Mouse (Mus musculus): ENCODE measurements at regions not wholly inside any gene's neighbourhood (a gene's known extent, or its start where the extent isn't known, plus 50 kb on each side); places are given as distances from the start of the nearest gene placed in this dataset.
A peak's percentile ranks its signal among the peaks of the same experiment; 100 is the strongest.
"Not testable (repeated sequence)": the region's sequence is repeated elsewhere in the genome, so short reads cannot be mapped to it uniquely, and the experiment has no call there.

DNA sequence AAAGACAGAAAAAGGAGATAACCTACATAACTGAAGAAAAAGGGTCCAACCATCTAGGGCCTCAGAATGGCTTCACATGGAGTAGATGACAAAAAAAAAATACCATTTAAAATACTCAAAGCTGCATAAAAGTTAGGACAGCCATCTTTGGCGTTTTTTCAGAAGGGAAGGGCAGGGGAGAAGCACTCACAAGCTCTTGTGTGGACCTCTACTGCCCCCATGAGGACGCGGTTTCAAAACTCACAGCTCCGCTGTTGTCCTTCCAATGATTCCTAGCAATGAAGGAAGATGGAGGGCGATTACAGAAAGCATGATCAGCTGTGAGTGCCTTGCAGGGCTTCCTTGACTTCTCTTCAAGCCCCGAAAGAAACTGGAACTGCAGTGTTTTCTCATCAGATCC lies 140.8 kb upstream of the Olfr1324 start:
- Histone ChIP-seq H3K27ac (no peak overlapping the region), H3K4me3 (no peak overlapping the region), H3K9me3 (replicated peaks) (no peaks in the 10 kb centered on the region), H3K27me3 (replicated peaks) (no peaks in the 10 kb centered on the region), H3K36me3 (peaks cover 11% of the 10 kb centered on the region), H3K4me2 (no peak overlapping the region), H3K4me1 (no peaks in the 10 kb centered on the region), H3K9ac (no peak overlapping the region)
- WGBS (ENCODE audit: insufficient replicate concordance), result 50% methylated on average over 6 of the region's 6 CpGs
- no peak for ATAC-seq

DNA sequence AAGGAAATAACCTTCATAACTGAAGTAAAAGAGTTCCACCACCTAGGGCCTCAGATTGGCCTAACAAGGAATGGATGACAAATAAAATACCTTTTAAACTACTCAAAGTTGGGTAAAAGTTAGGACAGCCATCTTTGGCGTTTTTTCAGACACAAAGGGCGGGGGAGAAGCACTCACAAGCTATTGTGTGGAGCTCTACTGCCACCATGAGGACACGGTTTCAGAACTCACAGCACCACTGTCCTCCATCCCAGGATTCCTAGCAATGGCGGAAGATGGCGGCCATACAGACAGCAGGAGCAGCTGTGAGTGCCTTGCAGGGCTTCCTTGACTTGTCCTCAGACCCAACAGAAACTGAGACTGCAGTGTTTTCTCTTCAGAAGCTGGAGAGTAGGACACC lies 138.0 kb upstream of the Olfr1324 start:
- peaks cover 11% of the 10 kb centered on the region for H3K36me3 ChIP-seq
- peak overlapping the region; percentile 18; the same call in 1 of the 2 replicates for H3K4me2 ChIP-seq
- H3K9ac ChIP-seq, result no peak overlapping the region
- H3K4me1 ChIP-seq, result no peaks in the 10 kb centered on the region
- WGBS (ENCODE audit: insufficient replicate concordance), result 44% methylated on average over 5 of the region's 5 CpGs
- no peak overlapping the region for H3K4me3 ChIP-seq
- ATAC-seq, result no peak
- H3K27ac ChIP-seq, result no peak overlapping the region
- no peaks in the 10 kb centered on the region for H3K27me3 ChIP-seq (replicated peaks)
- H3K9me3 ChIP-seq (replicated peaks), result no peaks in the 10 kb centered on the region

DNA sequence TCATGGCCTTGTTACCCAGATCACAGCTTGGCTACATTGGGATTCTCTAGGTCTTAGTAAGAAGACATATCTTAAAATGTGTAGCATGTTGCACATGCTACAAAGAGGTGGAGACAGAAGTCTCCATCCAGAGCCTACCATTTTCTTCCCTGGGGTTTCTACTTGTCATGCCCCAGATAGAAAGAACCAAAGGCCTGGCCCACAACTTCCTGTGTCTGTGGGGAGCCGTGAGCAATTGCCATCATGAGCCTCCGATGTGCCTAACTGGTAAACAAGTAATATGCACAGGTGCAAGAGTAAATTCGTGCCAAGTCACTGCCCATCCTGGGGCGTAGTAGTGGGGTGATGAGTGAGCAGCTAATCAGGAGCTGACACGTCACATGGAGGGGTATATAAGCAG lies 136.7 kb upstream of the Olfr1324 start:
- not testable (repeated sequence) for H3K4me2 ChIP-seq; H3K9me3 ChIP-seq (replicated peaks); H3K27ac ChIP-seq; H3K4me1 ChIP-seq; H3K27me3 ChIP-seq (replicated peaks); H3K9ac ChIP-seq; H3K4me3 ChIP-seq; ATAC-seq
- 71% methylated on average over 5 of the region's 5 CpGs for WGBS (ENCODE audit: insufficient replicate concordance)
- peaks cover 11% of the 10 kb centered on the region for H3K36me3 ChIP-seq

DNA sequence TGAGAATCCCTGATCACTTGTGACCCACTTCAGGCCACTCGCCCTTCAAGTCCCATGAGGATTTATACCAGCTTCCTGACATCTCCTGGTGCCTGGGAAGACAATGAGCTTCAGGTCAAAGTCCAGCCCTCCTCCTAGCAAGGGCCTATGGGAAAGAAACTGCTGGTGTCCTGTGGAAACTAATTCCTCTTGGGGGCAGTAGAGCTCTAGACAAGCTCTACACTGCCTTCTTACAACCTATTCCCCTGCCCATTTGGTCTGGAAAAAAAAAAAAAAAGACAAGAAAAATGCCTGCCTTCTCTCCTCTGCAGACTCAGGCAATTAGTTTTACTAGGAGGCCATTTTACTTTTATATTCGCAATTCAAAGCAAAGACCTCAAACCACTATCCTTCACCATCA lies 132.6 kb upstream of the Olfr1324 start:
- Histone ChIP-seq H3K9me3 (replicated peaks) (no peaks in the 10 kb centered on the region), H3K27me3 (replicated peaks) (no peaks in the 10 kb centered on the region), H3K4me2 (no peak overlapping the region), H3K27ac (no peak overlapping the region), H3K4me3 (no peak overlapping the region), H3K4me1 (no peaks in the 10 kb centered on the region), H3K36me3 (no peaks in the 10 kb centered on the region), H3K9ac (no peak overlapping the region)
- WGBS (ENCODE audit: insufficient replicate concordance), result 62% methylated on average over 2 of the region's 2 CpGs
- no peak for ATAC-seq

DNA sequence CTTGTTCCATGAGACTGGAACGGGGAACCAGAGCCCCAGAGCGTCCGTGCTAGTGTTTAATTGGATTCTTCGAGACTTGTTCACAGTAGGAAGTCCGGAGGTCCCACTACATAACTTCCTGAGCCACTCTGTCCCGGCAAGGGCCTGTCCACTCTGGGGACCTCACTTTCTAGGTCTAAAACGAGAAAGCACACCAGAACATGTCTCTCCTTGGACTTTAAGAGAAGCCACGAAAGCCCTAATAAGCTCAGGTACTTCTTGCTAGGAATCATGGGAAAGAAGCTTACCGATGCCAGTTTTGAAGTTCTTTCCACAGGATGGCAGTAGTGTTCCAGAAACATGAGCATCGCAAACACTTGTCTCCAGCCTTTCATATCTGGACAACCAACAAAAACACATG lies 122.0 kb upstream of the Olfr1324 start:
- ATAC-seq, result no peak
- Histone ChIP-seq H3K9ac (no peak overlapping the region), H3K4me2 (peak overlapping the region; percentile 51), H3K36me3 (no peaks in the 10 kb centered on the region), H3K4me1 (no peaks in the 10 kb centered on the region), H3K4me3 (peak overlapping the region; percentile 40), H3K9me3 (replicated peaks) (no peaks in the 10 kb centered on the region), H3K27me3 (replicated peaks) (no peaks in the 10 kb centered on the region), H3K27ac (no peak overlapping the region)
- 57% methylated on average over 10 of the region's 10 CpGs for WGBS (ENCODE audit: insufficient replicate concordance)

DNA sequence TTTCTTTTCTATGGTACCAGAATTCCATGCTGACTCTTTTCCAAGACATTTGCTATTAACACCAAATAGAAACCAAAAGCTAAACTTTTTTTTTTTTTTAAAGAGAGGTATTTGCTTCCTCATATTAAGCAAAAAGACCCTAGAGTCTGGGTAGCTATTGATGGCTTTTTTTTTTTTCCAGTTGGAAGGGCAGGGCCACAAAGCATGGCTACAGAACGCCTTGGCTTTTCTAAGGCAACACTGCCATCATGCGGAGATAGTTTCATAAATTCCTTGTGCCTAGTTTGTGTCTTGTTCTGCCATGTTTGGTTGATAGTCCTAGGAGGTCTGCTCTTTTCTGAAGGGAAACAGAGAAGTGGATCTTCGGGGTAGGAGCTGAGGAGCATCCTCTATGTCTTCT lies 121.4 kb upstream of the Olfr1324 start:
- no peak overlapping the region for H3K27ac ChIP-seq
- no peak overlapping the region for H3K9ac ChIP-seq
- ATAC-seq, result no peak
- no peaks in the 10 kb centered on the region for H3K9me3 ChIP-seq (replicated peaks)
- peak overlapping the region; percentile 51 for H3K4me2 ChIP-seq
- no peaks in the 10 kb centered on the region for H3K4me1 ChIP-seq
- H3K4me3 ChIP-seq, result peak overlapping the region; percentile 40
- H3K27me3 ChIP-seq (replicated peaks), result no peaks in the 10 kb centered on the region
- WGBS (ENCODE audit: insufficient replicate concordance), result 44% methylated on average over 3 of the region's 3 CpGs
- H3K36me3 ChIP-seq, result no peaks in the 10 kb centered on the region

DNA sequence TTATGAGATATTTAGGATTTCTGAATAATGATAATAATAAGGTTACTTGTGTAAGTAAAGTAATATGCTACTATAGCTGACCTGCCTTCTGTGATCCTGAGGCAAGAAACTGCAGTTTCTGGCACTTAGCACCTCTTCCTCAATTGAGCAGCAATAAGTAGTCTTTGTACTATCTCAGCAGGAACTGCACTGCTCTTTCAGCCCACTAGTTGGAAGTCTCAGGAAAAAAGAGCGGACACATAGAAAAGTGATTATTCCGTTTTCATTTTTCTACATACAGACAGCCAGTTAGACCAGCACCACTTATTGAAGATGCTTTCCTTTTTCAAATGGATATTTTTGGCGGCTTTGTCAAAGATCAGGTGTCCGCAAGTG lies 109.5 kb upstream of the Olfr1324 start:
- 31% methylated on average over 4 of the region's 4 CpGs for WGBS (ENCODE audit: insufficient replicate concordance)
- not testable (repeated sequence) for H3K4me1 ChIP-seq; H3K27ac ChIP-seq; ATAC-seq; H3K9me3 ChIP-seq (replicated peaks); H3K36me3 ChIP-seq; H3K27me3 ChIP-seq (replicated peaks)
- Histone ChIP-seq H3K4me2 (peak overlapping the region; percentile 41), H3K9ac (peak overlapping the region; percentile 7; the same call in 1 of the 2 replicates), H3K4me3 (peak overlapping the region; percentile 48)

DNA sequence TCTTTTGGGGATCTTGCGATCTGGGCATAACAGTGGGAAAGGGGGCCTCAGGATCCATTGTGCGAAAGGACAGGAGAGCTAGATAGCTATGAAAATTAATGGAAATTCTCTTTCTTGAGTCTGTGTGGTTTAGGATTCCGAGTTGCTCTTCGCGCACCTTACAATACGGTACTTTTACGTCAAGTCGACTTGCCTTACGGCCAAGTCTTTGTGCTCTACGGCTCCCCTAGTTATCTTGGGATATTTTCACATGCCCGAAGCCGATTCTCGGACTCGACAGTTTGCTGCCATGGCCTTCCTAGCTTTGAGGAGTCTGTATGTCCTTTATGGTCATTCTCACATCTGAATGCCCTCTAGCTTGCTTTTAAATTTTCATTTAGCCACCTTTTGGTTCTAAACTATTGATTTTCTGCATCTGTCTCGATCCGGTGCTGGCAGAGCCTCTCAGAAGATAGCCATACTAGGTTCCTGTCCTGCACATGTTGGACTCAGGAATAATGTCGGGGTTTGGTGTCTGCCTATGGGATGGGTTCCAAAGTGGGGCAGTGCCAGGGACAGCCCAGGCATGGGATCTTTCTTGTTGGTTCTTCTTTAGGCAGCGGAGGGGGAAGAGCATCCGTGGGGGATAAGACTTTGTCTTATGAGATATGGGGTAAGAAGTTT lies 109.0 kb upstream of the Olfr1324 start:
- no peaks in the 10 kb centered on the region for H3K4me1 ChIP-seq
- H3K36me3 ChIP-seq, result no peaks in the 10 kb centered on the region
- H3K4me3 ChIP-seq, result peak overlapping the region; percentile 48
- no peak overlapping the region for H3K27ac ChIP-seq
- peak overlapping the region; percentile 41 for H3K4me2 ChIP-seq
- H3K27me3 ChIP-seq (replicated peaks), result no peaks in the 10 kb centered on the region
- H3K9me3 ChIP-seq (replicated peaks), result no peaks in the 10 kb centered on the region
- ATAC-seq, result no peak
- WGBS (ENCODE audit: insufficient replicate concordance), result 38% methylated on average over 19 of the region's 19 CpGs
- peak overlapping the region; percentile 7; the same call in 1 of the 2 replicates for H3K9ac ChIP-seq

DNA sequence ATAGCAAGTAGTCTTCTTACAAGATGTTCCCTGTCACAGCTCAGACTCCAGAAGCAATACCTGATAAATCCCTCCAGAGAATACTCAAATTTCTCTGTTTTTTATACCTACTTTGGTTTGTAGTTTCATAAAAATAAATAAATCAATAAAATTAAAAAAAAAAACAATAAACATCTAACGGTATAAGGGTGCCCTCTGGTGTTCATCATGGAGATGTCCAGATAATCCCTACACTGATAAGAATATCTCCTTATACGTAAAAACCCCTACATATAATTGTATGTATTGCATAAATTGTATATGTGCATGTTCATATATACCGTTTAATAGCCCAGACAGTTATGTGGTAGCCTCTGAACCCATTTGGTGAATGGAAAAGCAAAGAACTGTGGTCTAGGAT lies 75.7 kb upstream of the Olfr1324 start:
- Histone ChIP-seq H3K4me3 (no peak overlapping the region), H3K27me3 (replicated peaks) (no peaks in the 10 kb centered on the region), H3K27ac (no peak overlapping the region), H3K9ac (no peak overlapping the region), H3K4me2 (no peak overlapping the region), H3K4me1 (no peaks in the 10 kb centered on the region), H3K36me3 (no peaks in the 10 kb centered on the region), H3K9me3 (replicated peaks) (no peaks in the 10 kb centered on the region)
- WGBS (ENCODE audit: insufficient replicate concordance), result 18% methylated on average over 3 of the region's 3 CpGs
- no peak for ATAC-seq

DNA sequence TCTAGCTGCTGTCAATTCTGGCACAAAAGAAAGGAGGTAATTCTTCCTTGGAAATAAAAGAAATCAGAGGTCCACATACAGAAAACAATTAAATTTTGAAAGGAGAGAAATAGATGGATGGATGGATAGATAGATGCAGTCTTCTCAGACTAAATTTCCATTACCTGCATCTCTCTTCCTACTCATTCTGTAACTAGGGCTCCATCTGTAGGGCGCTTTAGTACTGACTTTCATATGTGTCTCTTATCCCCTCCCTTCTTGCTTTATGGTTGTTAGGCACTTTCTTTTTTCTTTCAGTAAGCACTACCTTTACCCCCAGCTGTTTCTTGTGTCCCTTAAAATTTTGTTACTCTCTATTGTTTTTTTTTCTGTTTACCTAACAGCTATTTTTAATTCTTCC lies 72.9 kb upstream of the Olfr1324 start:
- H3K27me3 ChIP-seq (replicated peaks), result no peaks in the 10 kb centered on the region
- H3K9ac ChIP-seq, result no peak overlapping the region
- H3K4me3 ChIP-seq, result no peak overlapping the region
- H3K36me3 ChIP-seq, result no peaks in the 10 kb centered on the region
- no peaks in the 10 kb centered on the region for H3K9me3 ChIP-seq (replicated peaks)
- ATAC-seq, result no peak
- no peak overlapping the region for H3K27ac ChIP-seq
- 29% methylated on average over 1 of the region's 1 CpGs for WGBS (ENCODE audit: insufficient replicate concordance)
- no peaks in the 10 kb centered on the region for H3K4me1 ChIP-seq
- no peak overlapping the region for H3K4me2 ChIP-seq

DNA sequence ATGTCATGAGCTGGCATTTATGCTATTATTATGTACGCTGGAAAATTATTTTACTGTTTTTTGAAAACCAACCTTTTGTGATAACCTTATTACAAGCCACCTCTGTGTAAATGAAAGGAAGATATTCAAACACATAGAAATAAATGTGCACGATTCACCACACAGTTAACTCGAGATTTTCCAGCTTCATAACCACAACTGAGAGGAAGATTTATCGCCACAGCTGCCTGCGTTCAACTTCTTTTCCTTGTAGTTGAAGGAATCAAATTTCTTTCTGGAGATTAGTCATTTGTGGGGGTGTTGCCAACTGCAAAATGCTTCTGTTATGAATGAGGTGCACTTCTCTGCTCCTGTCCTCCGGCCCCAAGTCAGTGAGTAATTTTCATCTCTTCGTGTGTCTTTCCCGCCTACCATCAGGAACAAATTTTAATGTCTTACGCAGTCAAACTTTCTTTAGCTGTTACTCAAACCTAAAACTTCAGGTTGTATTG lies 62.2 kb upstream of the Olfr1324 start:
- not testable (repeated sequence) for H3K27ac ChIP-seq; H3K4me1 ChIP-seq; H3K4me2 ChIP-seq; H3K9ac ChIP-seq; ATAC-seq; H3K27me3 ChIP-seq (replicated peaks); H3K36me3 ChIP-seq; H3K4me3 ChIP-seq; H3K9me3 ChIP-seq (replicated peaks)
- WGBS (ENCODE audit: insufficient replicate concordance), result 64% methylated on average over 9 of the region's 9 CpGs

Data from liver, embryonic 12.5 days (tissue).